Mouse (Mus musculus) kidney, postnatal 10 days (tissue): ENCODE data around the gene Txn2.

ENCODE experiments used
- DNase-seq: peaks from one replicate; pipeline ENCODE4 v3.0.0; 2021; ENCODE audit warnings: mixed read lengths

Txn2 gene

GRCm38 (mm10) chr15:77928673-77929331 is at the start of gene Txn2:
Gene Txn2, minus strand, starts transcription at chr15:77929006.
- DNase-seq: peak; percentile 97

GRCm38 (mm10) chr15:77977663-77978062 is 48.9 kb upstream of the Txn2 start:
- DNase-seq: no peak

- DNase-seq: no peak
Measured at GRCm38 (mm10) chr15:77974165-77974841, 45.5 kb upstream of the Txn2 start.

- DNase-seq: peak; percentile 99
Measured at GRCm38 (mm10) chr15:77970470-77971292, 41.9 kb upstream of the Txn2 start, which contains the start of gene Eif3d. Gene Eif3d, minus strand, starts transcription at chr15:77970813.

- no peak for DNase-seq
Measured at GRCm38 (mm10) chr15:77969940-77970469, 41.2 kb upstream of the Txn2 start.

- DNase-seq: no peak
Measured at GRCm38 (mm10) chr15:77965117-77965528, 36.3 kb upstream of the Txn2 start.

- DNase-seq: no peak
Measured at GRCm38 (mm10) chr15:77962447-77962846, 33.6 kb upstream of the Txn2 start.

- no peak for DNase-seq
Measured at GRCm38 (mm10) chr15:77960693-77961092, 31.9 kb upstream of the Txn2 start.

- no peak for DNase-seq
Measured at GRCm38 (mm10) chr15:77958071-77958470, 29.3 kb upstream of the Txn2 start.

GRCm38 (mm10) chr15:77957625-77958024 is 28.8 kb upstream of the Txn2 start:
- DNase-seq: no peak

- DNase-seq: peak; percentile 89
Measured at GRCm38 (mm10) chr15:77956404-77956901, 27.6 kb upstream of the Txn2 start, which contains the start of gene Foxred2. Gene Foxred2, minus strand, starts transcription at chr15:77956722.

GRCm38 (mm10) chr15:77955440-77956403 is 26.9 kb upstream of the Txn2 start:
- peak; percentile 29 for DNase-seq

GRCm38 (mm10) chr15:77954362-77954761 is 25.6 kb upstream of the Txn2 start:
- no peak for DNase-seq

- no peak for DNase-seq
Measured at GRCm38 (mm10) chr15:77952921-77953320, 24.1 kb upstream of the Txn2 start.

GRCm38 (mm10) chr15:77949061-77949460 is 20.3 kb upstream of the Txn2 start:
- DNase-seq: peak; percentile 74

GRCm38 (mm10) chr15:77945711-77946110 is 16.9 kb upstream of the Txn2 start:
- DNase-seq: no peak

- no peak for DNase-seq
Measured at GRCm38 (mm10) chr15:77941563-77941962, 12.8 kb upstream of the Txn2 start.

GRCm38 (mm10) chr15:77938516-77938915 is 9.7 kb upstream of the Txn2 start:
- DNase-seq: no peak

- no peak for DNase-seq
Measured at GRCm38 (mm10) chr15:77935673-77936375, 7.0 kb upstream of the Txn2 start.

GRCm38 (mm10) chr15:77934968-77935367 is 6.2 kb upstream of the Txn2 start:
- no peak for DNase-seq

GRCm38 (mm10) chr15:77934326-77934725 is 5.5 kb upstream of the Txn2 start:
- peak; percentile 45 for DNase-seq
